Comparison of ENCODE assay signal across 8 mouse cellular contexts in genomic region chr13:93062860-93063636, GRCm38 (mm10).
DNase-seq lines count a peak whose midpoint lies in the region; ATAC-seq lines count a peak whose summit lies in the region.
"Had no signal": no experiment of that assay in that cellular context is flagged by ENCODE, and none has a peak within 500 bp of the region (broad histone marks: within the 10 kb centered on the region; RNA-seq: fewer than 3 reads in every experiment).

No protein-coding gene starts in this region.

- no peaks in the 10 kb centered on the region for H3K27me3 ChIP-seq in heart, embryonic 15.5 days

- ATAC-seq in heart, embryonic 15.5 days (replicated peaks; ENCODE audit: insufficient number of reproducible peaks, insufficient read depth, low FRiP score, low read depth) = peak; percentile 87

- no peak overlapping the region for H3K4me2 ChIP-seq in heart, embryonic 15.5 days

- no peaks in the 10 kb centered on the region for H3K9me3 ChIP-seq in heart, embryonic 15.5 days (replicated peaks)

- no peak overlapping the region for H3K27ac ChIP-seq in heart, embryonic 15.5 days

- H3K36me3 ChIP-seq in heart, embryonic 15.5 days = peaks cover 9% of the 10 kb centered on the region

- no peak overlapping the region for H3K9ac ChIP-seq in heart, embryonic 15.5 days

- peaks cover 4% of the 10 kb centered on the region for H3K4me1 ChIP-seq in heart, embryonic 15.5 days (replicated peaks)

- 48% methylated on average over 13 of the region's 13 CpGs for WGBS in heart, embryonic 15.5 days

- no peak overlapping the region for H3K4me3 ChIP-seq in heart, embryonic 15.5 days
- H3K4me3 ChIP-seq: layer of hippocampus, adult 2 months had no signal

- DNase-seq in 3134 (ENCODE audit: extremely low read depth, insufficient read length, low spot score) (peak; percentile 6), 416B (ENCODE audit: low read depth) (peak; percentile 68)
- DNase-seq in cerebellum, postnatal 10 days = peak; percentile 89 to 91
- DNase-seq in lung, adult 18-20 months = peak; percentile 28 to 38
- peak; percentile 71 to 73 for DNase-seq in right cerebral cortex, postnatal 10 days (ENCODE audit: low spot score in 2 of 2)
- no peak for DNase-seq in embryo, embryonic 11 days
